Mouse (Mus musculus) ES-E14 (cell line): ENCODE measurements around the gene Slc24a1.

ENCODE experiments used
- CHD2 ChIP-seq: IDR thresholded peaks from 2 replicates; pipeline ENCODE4 v1.6.1; 2014; ENCODE audit warnings: mild to moderate bottlenecking, low read depth, low read length, inconsistent platforms
- HCFC1 ChIP-seq: IDR thresholded peaks from 2 replicates; pipeline ENCODE4 v1.6.1; 2012; ENCODE audit warnings: low read length, inconsistent platforms, borderline replicate concordance; ENCODE audit not compliant: insufficient read depth
- MAFK ChIP-seq: IDR thresholded peaks from 2 replicates; pipeline ENCODE4 v1.6.1; 2014; ENCODE audit warnings: mild to moderate bottlenecking, low read depth, low read length, inconsistent platforms; ENCODE audit not compliant: insufficient read depth
- ZC3H11A ChIP-seq: IDR thresholded peaks from 2 replicates; pipeline ENCODE4 v1.6.1; 2012; ENCODE audit warnings: low read depth, mild to moderate bottlenecking, inconsistent platforms, low read length, borderline replicate concordance
- ZNF384 ChIP-seq: IDR thresholded peaks from 2 replicates; pipeline ENCODE4 v1.6.1; 2012; ENCODE audit warnings: low read depth, low read length, inconsistent platforms

GRCm38 (mm10) chr9:64937491-64937890, 13.9 kb downstream of the Slc24a1 start:
- no peak for TF ChIP-seq ZNF384
- TF ChIP-seq CHD2 = no peak
- no peak for TF ChIP-seq HCFC1
- TF ChIP-seq ZC3H11A = no peak
- TF ChIP-seq MAFK = no peak
